Mouse (Mus musculus) small intestine, adult 2 months (tissue): ENCODE measurements at regions not wholly inside any gene's neighbourhood (a gene's known extent, or its start where the extent isn't known, plus 50 kb on each side); places are given as distances from the start of the nearest gene placed in this dataset.

Experiments
- CTCF ChIP-seq: fragments of 200-500 bp; IDR thresholded peaks from 2 replicates; pipeline ENCODE4 v1.5.1; 2012; ENCODE audit warnings: low read depth, mild to moderate bottlenecking, control low read depth, inconsistent platforms, low read length, moderate library complexity, mixed read lengths; ENCODE audit not compliant: insufficient replicate concordance, insufficient read length; ENCODE audit errors: extremely low read depth
- POLR2A ChIP-seq: fragments of 200-500 bp; IDR thresholded peaks from 2 replicates; pipeline ENCODE4 v1.6.1; 2012; ENCODE audit warnings: low read depth, mild to moderate bottlenecking, control low read depth, inconsistent platforms, low read length, moderate library complexity

DNA sequence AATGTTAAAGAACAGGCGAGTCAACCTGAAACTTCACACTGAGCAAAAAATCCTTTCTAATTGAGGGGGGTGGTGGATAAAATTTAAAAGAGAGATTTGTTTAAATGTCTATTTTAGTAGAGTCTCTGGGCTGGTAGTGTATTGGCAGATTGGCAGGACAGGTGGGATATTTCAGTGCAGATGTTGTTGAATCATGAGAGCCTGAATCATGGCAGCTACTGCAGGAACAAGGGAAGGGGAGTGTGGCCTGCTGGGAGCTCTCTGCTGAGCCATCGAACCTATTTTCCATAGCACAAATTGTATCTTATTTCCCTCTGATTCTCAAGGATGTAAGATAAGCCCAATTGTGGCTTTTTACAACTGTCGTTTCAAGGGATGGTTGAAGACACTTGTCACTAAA, 760.0 kb upstream of the Lrrc6 start:
- TF ChIP-seq CTCF (no peak), POLR2A (no peak)
